Mouse (Mus musculus): ENCODE measurements around the gene Mgmt.

The Mgmt gene

DNA sequence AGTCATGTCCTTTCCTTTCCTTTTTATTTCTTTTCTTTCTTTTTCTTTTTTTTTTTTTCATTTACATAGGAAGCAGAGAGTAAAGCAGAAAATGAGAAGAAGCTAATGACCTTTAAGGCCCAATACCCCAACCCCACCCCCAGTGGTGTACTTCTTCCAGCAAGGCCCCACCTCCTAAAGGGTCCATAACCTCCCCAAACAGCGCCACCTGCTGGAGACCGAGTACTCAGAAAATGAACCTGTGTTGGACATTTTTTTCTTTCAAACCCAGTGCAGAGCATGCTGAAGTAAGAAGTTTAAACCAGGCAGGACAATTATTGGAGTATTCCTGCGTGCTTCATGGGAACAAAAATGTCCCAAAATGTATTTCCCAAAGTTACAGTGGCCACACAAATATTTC is 166.1 kb downstream of the Mgmt start:
- peak; percentile 3 for DNase-seq (ENCODE audit: low read depth)

DNA sequence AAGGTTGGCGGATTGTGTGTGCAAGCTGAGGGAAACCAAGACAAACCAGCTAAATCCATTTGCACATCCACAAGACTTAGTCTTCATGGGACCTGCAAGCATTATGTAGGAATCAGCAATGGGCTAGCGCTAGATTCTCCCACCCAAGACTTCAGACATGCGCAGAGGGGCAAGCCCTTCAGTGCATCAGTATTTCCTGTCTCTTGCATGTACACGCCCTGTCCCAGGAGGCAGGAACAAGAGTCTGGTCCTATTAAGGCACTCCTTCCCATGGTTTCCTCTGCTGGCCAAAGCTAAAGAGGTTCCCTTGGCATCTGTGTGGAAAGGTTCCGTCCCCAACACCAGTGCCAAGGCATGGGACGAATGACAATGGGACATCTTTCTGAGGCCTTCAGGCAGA is 166.7 kb downstream of the Mgmt start:
- DNase-seq (ENCODE audit: low read depth): no peak

DNA sequence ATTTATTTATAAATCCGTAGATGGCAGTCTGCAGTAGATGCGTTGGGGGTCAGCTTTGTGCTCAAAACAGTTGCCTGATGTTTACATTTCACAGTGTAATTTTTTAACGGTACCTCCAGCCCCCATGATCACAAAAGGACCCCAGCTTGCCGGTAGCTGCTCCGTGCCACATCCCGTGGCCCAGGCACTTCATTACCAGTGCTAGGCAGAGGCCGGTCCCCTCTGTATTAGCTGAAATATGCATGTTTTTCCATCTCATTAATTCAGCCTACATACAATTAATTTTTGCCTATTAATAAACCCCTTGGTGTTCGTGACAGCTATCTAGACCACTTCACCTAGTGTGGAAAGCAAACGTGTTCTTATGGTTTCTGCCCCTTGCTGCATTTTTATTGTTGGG is 169.8 kb downstream of the Mgmt start:
- DNase-seq (ENCODE audit: low read depth): no peak

DNA sequence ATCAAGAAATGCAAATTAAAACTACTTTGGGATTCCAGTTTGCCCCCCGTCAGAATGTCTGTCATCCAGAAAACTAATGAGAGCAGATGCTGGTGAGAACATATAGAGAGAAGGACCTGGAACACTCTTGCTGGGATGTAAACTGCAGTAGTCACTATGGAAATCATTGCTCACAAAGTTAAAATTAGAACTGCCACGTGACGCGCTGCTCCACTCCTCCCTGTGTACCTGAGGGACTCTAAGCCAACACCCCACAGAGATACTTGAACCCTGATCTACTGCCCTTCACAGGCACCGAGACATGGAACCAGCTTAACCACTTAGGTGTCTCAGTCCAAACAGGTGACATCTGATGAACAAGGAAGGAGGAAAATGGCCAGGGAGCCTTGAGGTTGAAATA is 171.0 kb downstream of the Mgmt start:
- no peak for DNase-seq (ENCODE audit: low read depth)

DNA sequence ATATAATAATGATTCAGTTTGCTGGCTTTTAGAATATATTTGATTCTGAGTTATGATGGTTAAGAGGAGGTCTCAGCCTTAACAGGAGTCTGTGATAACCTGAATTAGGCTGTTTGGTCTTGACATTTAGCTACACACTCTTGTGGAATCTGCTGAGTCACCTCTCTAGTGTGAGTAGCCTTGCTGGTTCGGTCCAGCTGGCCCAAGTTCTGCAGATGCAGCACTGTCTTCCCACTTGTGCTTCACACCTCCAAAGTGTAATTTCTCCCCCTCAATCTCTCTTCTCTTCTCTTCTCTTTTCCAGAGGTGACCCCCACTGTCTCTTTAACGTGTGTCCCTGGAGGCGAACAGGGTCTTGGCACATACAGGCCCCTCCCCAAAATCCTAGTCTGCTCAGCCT is 171.8 kb downstream of the Mgmt start:
- no peak for DNase-seq (ENCODE audit: low read depth)

DNA sequence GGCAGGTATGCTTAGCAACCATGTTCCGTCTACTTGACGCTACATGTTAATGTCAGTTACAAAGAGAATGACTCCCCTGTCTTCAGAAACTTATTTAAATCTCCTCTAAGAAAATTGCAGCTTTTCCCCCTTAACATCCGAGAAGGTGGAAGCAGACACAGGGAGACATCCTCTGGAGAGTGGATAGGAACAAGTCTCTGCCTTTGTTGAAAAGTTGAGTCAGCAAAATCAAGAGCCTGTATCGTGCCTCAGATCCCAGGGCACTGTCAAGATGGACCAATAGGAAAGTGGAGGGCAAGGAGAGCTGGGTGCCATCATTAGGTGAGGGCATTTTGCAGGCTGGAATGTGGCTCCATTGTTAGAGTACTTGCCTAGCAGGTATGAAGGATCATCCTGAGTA is 172.6 kb downstream of the Mgmt start:
- no peak for DNase-seq (ENCODE audit: low read depth)

DNA sequence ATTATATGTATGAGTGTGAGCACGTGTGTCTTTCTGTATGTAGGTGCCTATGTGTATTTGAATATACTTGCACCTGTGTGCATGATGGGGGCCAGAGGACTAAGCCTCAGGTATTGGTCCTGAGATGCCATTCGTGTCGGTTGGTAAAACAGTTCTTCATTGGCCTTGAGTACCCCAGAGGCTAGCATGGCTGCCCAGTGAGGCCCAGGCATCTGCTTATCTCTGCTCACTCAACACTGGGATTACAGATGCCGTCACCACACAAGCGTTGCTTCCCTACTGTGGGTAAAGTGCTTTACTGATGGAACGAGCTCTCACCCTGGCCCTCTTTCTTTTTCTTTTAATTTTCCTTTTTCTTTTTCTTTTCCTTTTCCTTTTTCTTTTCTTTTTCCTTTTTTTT is 173.3 kb downstream of the Mgmt start:
- DNase-seq (ENCODE audit: low read depth): no peak

DNA sequence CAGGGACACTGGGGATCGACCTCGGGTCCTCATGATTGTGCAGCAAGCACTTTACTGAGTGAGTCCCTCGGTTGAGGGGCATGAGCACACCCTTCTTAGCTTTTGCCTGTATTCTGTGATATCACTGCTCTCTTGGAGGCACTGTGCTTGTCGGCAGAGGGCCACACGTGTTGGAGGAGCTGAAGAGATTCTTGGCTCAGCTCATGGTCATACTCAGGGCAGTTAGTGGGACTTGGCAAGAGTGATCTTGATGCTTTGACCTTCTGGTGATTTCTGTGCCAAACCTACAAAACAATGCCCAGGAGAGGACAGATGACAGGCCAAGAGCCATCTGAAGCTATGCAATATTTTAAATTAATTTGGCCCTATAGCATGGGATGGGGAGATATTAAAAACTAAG is 174.4 kb downstream of the Mgmt start:
- DNase-seq (ENCODE audit: low read depth): no peak

DNA sequence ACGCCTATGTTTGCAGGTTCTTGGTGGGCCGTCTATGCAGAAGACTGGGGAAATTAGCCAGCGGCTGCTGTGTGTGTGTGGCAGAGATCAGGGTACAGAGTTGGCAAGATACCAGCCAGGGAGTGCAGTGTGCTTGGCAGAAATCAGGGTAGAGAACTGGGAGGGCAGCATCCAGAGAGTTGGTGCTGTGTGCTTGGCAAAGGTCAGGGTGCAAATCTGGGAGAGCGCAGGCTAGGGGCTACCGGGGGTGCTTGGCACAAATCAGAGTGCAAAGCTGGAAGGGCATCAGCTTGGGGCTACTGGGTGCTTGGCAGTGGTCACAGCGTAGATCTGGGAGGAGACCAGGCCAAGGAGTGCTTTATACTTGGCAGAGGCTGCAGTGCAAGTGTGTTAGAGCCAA is 175.4 kb downstream of the Mgmt start:
- no peak for DNase-seq (ENCODE audit: low read depth)

DNA sequence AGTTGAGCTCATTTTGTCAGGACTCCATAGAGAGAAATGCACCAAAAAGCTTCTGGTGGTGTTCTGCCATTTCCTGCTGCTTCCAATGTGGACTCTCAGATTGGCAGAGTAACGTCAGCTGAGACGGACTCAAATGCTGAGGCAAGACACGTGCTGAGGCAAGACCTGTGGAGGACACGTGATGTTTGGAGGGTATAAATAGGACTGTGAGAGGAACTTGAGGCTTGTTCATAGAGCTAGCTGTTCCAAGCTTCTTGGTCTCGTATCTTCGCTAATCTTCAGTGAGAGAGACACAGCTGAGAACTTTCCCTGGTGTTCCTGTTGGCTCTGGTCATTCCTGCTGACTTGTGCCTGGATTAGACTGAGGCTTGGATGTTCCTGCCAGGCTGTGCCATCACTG is 176.9 kb downstream of the Mgmt start:
- no peak for DNase-seq (ENCODE audit: low read depth)

DNA sequence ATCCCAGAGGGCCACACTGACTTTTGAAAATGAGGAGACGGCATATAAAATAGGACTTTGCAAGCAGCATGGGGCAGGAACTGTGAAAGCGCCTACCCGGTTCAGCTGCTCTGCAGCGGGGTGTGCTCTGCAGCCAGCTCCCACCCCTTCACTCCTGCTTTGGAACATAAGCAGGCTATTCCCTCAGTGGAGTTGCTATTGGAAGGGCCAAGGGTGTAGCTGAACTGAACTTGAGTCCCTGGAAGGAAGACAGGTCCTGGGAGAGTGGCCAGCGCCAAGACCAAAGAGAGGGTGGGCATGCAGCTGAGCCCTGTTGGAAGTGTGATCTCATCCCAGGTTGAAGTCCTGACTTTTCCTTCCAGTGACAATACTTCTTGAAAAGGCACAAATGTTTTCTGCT is 179.5 kb downstream of the Mgmt start:
- no peak for DNase-seq (ENCODE audit: low read depth)

DNA sequence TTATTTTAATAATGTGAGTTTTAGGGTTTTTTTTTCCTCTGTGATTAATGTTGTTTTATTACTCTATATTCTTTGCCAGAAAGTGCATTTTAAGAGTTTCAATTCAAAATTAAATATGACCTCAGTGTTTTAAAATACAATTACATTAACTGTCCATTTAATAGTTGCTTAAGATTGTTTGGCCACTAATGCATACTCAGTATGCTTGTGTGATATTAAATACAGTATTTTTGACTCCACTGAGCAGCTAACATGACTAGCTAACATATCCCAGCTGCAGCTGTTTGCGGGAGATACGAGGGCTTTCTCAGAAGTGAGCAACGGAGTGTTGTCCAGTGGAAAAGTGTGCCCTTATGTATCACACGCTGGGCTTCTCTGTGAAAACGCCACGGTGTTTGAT is 179.9 kb downstream of the Mgmt start:
- DNase-seq (ENCODE audit: low read depth): no peak

DNA sequence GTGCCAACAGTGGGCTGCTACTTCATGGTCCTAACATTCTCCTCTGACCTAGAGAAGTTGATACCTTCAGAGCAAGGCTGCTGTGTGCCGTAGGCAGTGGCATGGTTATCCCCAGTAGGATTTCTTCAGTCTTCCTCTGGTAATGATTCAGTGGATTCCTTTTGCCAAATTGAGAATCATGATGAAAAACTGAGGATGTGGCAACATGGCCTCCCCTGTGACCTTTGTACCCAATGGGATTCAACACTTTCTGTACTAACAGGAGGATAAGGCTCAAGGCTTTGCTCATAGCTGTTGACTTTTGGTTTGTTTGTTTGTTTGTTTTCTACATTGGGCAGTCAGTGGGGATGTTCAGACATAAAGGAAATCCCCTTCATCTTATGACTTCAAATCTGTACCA is 180.9 kb downstream of the Mgmt start:
- DNase-seq (ENCODE audit: low read depth): no peak

DNA sequence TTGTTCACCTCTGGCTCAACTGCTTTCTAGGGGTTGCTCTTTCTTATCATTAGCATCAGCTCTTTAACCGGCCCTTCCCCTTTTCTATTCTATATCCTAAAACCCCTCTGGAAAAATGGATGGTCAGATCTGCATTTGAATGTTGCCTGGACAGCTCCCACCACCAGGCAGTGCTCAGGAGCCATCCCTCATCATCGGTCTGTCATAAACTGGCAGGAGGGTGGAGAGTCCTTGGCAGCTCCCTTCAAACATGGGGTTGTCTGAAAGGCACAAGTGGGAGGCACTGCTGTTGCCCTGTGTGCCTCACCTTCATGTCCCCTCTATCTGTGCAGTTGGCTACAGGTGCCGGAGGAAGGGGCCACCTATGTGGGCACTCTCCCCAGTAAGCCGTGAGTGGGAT is 185.8 kb downstream of the Mgmt start:
- DNase-seq (ENCODE audit: low read depth): no peak

DNA sequence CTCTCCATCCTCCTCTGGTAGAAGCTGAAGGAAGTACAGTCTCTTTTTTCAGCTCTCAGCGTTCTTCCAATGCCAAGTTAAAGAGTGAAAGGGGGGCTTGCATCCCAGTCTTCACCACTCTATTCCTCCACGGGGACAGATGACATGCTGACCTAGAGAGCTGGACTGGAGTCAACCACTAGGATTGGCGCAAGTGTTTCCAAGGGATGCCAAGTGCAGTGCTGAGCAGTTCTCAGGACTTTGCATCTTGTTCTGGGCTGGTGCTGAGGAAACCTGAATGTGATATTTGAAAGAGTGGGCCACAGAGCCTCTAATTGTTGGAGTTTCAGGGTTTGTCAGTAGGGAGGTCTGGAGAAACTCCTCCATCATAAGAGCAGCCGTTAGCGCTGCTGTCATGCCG is 187.8 kb downstream of the Mgmt start:
- no peak for DNase-seq (ENCODE audit: low read depth)

DNA sequence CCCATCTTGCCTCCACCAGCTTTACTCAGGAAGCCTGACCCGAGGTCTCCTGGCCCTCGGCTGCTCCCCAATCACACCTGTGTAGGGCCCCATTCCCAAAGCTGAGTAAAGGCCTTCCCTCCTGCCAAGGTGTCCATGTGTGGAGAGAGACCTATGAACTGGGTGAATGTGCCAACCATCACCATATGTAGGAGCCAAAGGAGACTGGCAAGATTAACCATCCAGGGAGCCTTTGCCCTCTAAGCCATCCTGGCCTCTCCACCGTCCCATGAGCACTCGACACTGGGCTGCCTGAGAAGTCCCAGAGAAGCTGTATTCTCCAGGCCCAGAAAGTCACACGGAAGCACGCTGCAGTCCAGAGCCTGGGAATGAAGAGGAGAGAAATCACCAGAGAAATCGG is 190.2 kb downstream of the Mgmt start:
- no peak for DNase-seq (ENCODE audit: low read depth)

DNA sequence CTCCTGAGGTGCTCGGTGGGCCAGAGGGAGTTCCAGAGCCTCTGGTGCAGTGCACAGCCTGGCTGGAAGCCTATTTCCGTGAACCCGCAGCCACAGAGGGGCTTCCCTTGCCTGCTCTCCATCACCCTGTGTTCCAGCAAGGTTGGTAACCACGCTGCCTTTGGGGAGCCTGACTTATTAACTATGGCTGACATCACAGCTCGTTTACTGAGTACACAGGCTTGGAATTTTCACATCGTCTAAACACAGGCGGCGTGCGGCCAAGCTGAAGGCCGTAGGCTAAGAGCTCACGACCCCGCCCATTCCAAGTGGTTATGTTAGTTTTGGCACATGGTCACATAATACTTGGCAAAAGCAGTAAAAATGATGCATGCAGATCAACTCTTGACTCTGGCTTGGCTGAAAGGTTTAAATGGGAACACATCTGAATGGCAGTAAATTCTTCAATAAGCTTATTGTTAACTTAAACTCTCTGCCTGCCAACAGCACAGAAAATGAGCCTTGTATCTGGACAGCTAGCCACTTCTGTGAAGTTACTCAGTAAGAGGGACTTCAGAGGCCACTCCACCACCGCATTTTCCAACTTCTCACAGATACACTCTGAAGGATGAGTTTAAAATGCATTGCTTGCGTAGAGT is 191.7 kb downstream of the Mgmt start:
- DNase-seq (ENCODE audit: low read depth): no peak

DNA sequence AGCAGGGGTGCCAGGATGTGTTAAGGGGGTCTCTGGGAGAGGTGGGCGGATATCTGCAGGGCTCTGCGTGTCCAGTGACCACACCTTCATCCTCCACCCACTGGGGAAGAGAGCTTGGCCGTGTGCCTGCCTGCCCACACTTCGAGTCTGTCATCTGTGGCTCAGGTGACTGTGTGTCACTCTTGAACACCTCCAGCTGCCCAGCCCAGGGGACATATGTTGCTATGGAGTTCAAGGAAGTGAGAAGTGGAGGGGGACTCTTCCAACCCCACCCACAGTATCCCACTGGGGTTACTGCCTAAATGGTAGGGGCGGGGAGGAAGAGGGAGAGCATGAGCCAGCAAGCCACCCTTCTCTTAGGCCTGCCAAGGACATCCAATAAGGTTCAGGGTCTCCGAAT is 192.7 kb downstream of the Mgmt start:
- DNase-seq (ENCODE audit: low read depth): no peak

DNA sequence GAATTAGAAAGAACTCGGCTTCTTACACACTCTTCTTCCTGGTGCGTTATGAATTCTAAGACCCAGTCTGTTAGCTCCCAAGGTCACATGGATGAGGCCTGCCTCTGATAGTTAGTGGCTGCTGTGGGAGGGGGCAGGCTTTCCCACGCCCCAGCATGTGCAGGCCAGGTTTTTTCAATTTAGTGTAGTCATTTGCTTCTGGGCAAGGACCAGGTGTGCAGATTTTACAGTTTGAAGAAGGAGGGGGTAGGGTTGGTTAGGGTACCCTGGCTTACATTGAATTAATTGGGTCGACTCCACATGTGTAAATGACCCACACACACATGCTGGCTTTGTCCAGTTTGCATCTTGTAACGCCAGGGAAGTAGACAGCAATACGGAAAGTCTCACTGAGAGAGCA is 193.7 kb downstream of the Mgmt start:
- DNase-seq (ENCODE audit: low read depth): no peak

DNA sequence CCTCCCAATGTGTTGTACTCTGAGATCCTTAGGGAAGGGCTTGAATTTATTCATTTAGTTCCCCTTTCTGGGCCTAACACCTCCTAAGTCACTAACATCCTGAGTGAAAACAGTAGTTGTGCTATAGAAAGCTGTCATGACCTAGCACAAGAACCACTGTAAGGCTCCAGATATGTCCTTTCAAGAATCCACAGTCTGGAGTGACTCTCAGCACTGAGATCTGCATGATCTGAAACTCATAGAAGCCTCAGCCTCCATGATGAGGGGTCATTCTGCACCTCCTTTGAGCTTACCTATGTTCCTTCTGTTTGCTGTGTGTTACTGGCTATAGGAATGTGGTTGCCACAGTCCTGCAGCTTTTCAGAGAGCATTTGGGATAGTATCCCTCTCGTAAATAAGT is 200.1 kb downstream of the Mgmt start:
- no peak for DNase-seq (ENCODE audit: low read depth)

DNA sequence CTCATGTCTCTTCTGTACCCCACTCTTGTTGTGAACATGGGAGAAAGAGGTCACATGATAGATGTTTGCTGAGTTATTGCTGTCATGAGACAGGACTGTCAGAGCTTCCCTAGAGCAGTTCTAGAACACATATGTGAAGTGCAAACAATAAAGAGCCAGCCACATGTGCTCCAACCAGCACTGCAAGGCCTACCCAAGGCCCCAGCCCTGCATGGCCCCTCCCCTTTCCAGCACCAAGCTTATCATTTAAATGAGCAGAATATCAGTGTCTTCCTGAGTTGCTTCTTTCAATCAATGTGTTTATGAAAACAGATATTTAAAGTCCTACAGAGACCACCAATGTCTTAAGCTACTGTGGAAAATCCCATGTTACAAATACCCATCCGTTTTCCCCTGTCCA is 201.3 kb downstream of the Mgmt start:
- no peak for DNase-seq (ENCODE audit: low read depth)

DNA sequence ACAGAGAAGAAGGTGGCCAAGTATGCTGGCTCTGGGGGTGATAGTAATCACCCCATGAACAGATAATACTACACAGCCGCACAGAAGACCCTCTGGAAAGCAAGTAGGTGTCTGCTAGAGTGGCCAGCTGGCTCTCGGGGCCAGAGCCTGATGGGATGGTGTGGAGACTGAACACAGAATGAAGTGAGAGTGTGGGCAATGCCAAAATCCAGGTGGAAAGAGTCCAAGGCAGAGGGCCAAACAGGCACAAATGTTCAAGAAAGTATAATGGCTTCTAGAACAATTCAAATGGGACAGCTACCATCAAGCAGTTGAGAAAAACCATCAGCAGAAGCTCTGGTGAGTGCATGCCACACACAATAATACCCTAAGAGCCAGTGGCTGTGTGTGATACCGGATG is 205.4 kb downstream of the Mgmt start:
- DNase-seq (ENCODE audit: low read depth): no peak

DNA sequence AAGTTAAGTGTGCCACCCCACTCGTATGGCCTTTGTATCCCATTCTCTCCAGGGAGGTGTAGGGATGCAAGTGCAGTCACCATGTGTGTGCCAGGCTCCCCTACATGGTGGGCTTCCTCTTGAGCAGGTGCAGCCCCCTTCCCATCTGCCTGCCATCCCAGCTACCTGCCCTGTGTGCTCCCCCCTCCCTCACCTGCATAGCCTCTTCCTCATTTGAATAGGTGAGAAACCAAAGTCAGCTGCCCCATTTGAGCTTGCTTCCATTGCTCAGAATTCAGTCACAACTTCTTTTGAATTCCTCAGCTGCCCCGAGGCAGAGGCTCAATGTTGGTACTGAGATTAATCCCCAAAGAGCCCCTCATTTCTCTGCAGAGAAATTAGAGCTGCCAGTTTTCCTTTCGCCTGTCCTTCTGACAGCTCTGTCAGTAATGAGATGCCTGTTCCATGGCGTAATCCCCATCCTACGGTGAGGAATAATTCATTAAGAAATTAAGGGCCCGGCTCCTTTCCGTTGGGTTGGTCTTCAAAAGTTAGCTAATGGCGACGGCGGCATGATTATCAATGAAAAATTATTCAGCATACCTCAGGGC is 208.3 kb downstream of the Mgmt start:
- no peak for DNase-seq (ENCODE audit: low read depth)

DNA sequence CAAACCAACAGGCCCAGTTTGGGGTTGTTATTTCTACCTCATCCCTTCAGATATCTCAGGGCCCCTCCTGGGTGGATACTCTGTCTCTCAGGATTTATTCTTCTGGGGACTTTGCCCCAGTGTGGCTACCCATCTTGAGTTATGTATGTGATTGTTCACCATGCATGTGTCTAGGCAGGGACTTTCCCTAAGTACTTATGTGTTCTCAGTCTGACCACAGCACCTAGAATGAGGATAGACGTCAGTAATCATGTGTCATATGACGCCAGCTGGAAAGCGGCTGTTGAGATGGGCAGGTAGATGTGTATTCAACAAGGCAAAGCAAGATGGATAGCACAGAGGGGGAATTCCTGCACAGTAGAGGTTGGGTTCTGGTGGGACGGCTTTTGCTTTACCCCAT is 217.7 kb downstream of the Mgmt start:
- no peak for DNase-seq (ENCODE audit: low read depth)

DNA sequence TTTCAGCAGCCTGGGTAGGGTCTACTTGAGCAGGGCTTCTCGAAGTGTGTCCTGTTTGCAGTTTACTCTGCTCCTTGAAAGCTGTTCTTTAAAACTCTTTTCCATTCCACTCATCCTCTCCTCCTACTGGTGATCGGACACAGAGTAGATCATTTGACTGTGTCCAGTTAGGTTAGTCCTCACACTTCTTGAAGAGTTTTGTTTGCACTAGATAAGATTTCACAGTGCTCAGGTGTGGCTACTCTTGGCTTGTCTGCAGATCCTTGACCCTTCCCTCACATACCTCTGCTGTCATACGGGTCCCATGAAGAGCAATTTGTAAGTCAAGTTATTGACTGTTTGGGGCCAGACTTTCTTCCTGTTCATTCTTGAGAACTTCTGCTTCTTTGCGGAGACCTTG is 221.8 kb downstream of the Mgmt start:
- DNase-seq (ENCODE audit: low read depth): no peak

Data from c-Kit-positive CD71-positive TER-119-negative erythroid progenitor cells, embryonic 14.5 days (primary cell).